Mouse (Mus musculus) right cerebral cortex, adult 2 months (tissue): Measurements from ENCODE around the gene Bicra.

Source experiments
- DNase-seq, 2 experiments: peaks; one replicate each; pipeline ENCODE4 v3.0.0; 2021 to 2022; ENCODE audit warnings: low spot score in 2 of 2

The Bicra gene

GRCm38 (mm10) chr7:16014521-16015175 lies 33.1 kb downstream of the Bicra start:
- DNase-seq, result no peak

GRCm38 (mm10) chr7:16013722-16014275 lies 33.9 kb downstream of the Bicra start:
- DNase-seq, result no peak

- DNase-seq, result no peak
Observed at GRCm38 (mm10) chr7:16012576-16013263, 35.0 kb downstream of the Bicra start.

- DNase-seq, result no peak
Observed at GRCm38 (mm10) chr7:16011418-16012085, 36.2 kb downstream of the Bicra start.

- no peak for DNase-seq
Observed at GRCm38 (mm10) chr7:16010649-16011048, 37.1 kb downstream of the Bicra start.

- DNase-seq, result no peak
Observed at GRCm38 (mm10) chr7:16009636-16010035, 38.1 kb downstream of the Bicra start.

GRCm38 (mm10) chr7:16005020-16005419 lies 42.7 kb downstream of the Bicra start:
- DNase-seq, result no peak

- no peak for DNase-seq
Observed at GRCm38 (mm10) chr7:16004177-16004856, 43.4 kb downstream of the Bicra start.

- DNase-seq, result no peak
Observed at GRCm38 (mm10) chr7:16003032-16003431, 44.7 kb downstream of the Bicra start.

- DNase-seq, result peak; percentile 70 to 82
Observed at GRCm38 (mm10) chr7:16002171-16002570, 45.5 kb downstream of the Bicra start.

- no peak for DNase-seq
Observed at GRCm38 (mm10) chr7:16001691-16002090, 46.0 kb downstream of the Bicra start.

- no peak for DNase-seq
Observed at GRCm38 (mm10) chr7:15993789-15994188, 53.9 kb downstream of the Bicra start.

- no peak for DNase-seq
Observed at GRCm38 (mm10) chr7:15993152-15993551, 54.6 kb downstream of the Bicra start.

GRCm38 (mm10) chr7:15991764-15992163 lies 56.0 kb downstream of the Bicra start:
- no peak for DNase-seq

GRCm38 (mm10) chr7:15987661-15988356 lies 59.9 kb downstream of the Bicra start:
- no peak for DNase-seq

GRCm38 (mm10) chr7:15982729-15983407 lies 64.9 kb downstream of the Bicra start:
- peak; percentile 41 to 56 for DNase-seq

GRCm38 (mm10) chr7:15981538-15981937 lies 66.2 kb downstream of the Bicra start:
- DNase-seq, result no peak

- DNase-seq, result peak; percentile 34 to 54
Observed at GRCm38 (mm10) chr7:15980246-15980645, 67.5 kb downstream of the Bicra start.

GRCm38 (mm10) chr7:15975904-15976303 lies 71.8 kb downstream of the Bicra start:
- peak; percentile 36 to 39 for DNase-seq

GRCm38 (mm10) chr7:15975451-15975850 lies 72.3 kb downstream of the Bicra start:
- no peak for DNase-seq

GRCm38 (mm10) chr7:15974712-15975111 lies 73.0 kb downstream of the Bicra start:
- DNase-seq, result peak; percentile 63 to 65
